Mouse (Mus musculus): ENCODE measurements around the gene Psen2. TPM values are rescaled to one million over a fixed set of nuclear protein-coding genes. Genes with fewer than 3 reads are reported as not detected.
A peak's percentile ranks its signal among the peaks of the same experiment; 100 is the strongest.

The Psen2 gene
- total RNA-seq (2014; fragmentation: Nextera tagmentation) = 19.4 and 24.1 TPM in 2 replicates
- 126 and 146 TPM in 2 replicates for total RNA-seq (2017)
- 15.8 and 20.2 TPM in 2 replicates for polyA plus RNA-seq (2012)

DNA sequence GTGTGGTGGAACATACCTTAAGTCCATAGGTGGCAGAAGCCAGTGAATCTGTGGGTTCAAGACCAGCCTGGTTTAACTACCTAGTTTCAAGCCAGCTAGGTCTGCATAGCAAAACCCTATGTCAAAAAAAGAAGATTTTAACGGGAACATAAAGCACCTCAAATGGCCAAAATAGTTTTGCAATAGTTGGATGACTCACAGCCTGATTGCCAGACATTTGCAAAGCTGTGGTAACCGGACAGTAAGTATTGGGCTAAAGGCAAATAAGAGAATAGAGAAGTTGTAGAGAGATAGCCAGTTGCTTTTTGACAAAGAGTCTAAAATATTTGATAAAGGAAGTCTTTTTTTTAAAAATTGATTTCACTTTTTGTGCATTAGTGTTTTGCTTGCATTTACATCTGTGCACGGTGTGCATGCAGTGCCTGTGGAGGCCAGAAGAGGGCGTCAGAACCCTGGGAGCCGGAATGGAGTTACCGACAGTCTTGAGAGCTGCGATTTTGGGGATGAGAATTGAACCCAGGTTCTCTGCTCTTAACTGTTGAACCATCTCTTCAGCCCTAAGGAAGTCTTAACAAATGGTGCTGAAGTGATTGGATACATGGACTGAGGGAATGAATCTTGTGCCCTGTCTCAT is at the start of gene Psen2:
TSS of gene Psen2 (minus strand) at position 75 of the 634 bp plus-strand sequence.
- H3K4me1 ChIP-seq (ENCODE audit: insufficient read depth, low read depth, low read length) = peaks cover 77% of the 10 kb centered on the region
- no peaks in the 10 kb centered on the region for H3K36me3 ChIP-seq (replicated peaks)
- H3K4me3 ChIP-seq (ENCODE audit: low read depth, low read length) = no peak within 1 kb of the TSS; the same call in 1 of the 2 replicates
- ATAC-seq (ENCODE audit: extremely low read depth, insufficient number of reproducible peaks, low FRiP score, poor library complexity, severe bottlenecking) (no peak), DNase-seq (ENCODE audit: low spot score) (no peak)
- 0 out of 2 replicates have a peak, but pooled peaks cover 4% of the 10 kb centered on the region for H3K27me3 ChIP-seq (ENCODE audit: insufficient read depth, low read length)
- TF ChIP-seq CTCF (IDR thresholded peaks at IDR 0.05; ENCODE audit: low read depth, low read length) = peak; percentile 23; the same call in 1 of the 2 replicates
- no peak for TF ChIP-seq GATA2 (IDR thresholded peaks at IDR 0.05; ENCODE audit: borderline replicate concordance, low read depth, low read length)
- TF ChIP-seq POLR2AphosphoS5 (IDR thresholded peaks at IDR 0.05; ENCODE audit: insufficient replicate concordance, low read depth, low read length) = no peak
- peaks cover 3% of the 10 kb centered on the region for H3K9me3 ChIP-seq (replicated peaks)

DNA sequence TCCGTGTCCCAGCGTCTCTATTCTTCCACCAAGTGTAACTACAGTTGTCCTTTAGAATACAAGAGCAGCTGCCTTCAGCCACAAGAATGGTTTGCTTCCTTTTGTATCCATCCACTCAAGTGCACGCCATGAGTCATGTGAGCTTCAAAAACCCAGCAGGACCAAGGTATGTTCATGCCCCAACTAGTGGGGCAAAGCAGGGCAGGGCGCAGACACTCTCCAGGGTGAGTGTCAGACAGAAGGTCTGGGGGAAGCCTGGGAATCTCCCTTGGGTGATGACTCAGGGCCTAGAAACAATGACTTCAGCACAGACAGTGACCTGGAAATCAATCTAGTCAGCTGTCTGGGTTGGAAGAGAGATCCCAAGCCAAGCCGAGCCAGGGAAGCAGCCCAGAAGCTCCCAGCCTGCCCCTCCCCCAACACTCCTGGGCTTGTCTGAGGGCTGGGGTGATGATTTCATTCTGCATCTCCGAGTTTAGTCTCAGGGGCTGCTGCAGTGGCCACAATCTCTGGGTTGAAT is 49.6 kb upstream of the Psen2 start:
- peaks cover 52% of the 10 kb centered on the region for H3K4me1 ChIP-seq (ENCODE audit: insufficient read depth, low read depth, low read length)
- ATAC-seq (ENCODE audit: extremely low read depth, insufficient number of reproducible peaks, low FRiP score, poor library complexity, severe bottlenecking) (no peak), DNase-seq (ENCODE audit: low spot score) (no peak)
- no peaks in the 10 kb centered on the region for H3K36me3 ChIP-seq (replicated peaks)
- TF ChIP-seq TAL1 (conservative IDR thresholded peaks at IDR 0.05; ENCODE audit: low read depth, low read length) (no peak), GATA1 (IDR thresholded peaks at IDR 0.05; ENCODE audit: borderline replicate concordance, low read length) (no peak), GATA2 (IDR thresholded peaks at IDR 0.05; ENCODE audit: borderline replicate concordance, low read depth, low read length) (no peak), CTCF (IDR thresholded peaks at IDR 0.05; ENCODE audit: low read depth, low read length) (no peak), POLR2AphosphoS5 (IDR thresholded peaks at IDR 0.05; ENCODE audit: insufficient replicate concordance, low read depth, low read length) (no peak)
- H3K4me3 ChIP-seq (ENCODE audit: low read depth, low read length) = no peak overlapping the region
- H3K9me3 ChIP-seq (replicated peaks) = no peaks in the 10 kb centered on the region
- H3K27me3 ChIP-seq (ENCODE audit: insufficient read depth, low read length) = no peaks in the 10 kb centered on the region; the same call in 1 of the 2 replicates

GRCm38 (mm10) chr1:180312286-180312685 is 49.0 kb upstream of the Psen2 start:
- Histone ChIP-seq H3K9me3 (replicated peaks) (no peaks in the 10 kb centered on the region), H3K4me3 (ENCODE audit: low read depth, low read length) (no peak overlapping the region), H3K4me1 (ENCODE audit: insufficient read depth, low read depth, low read length) (peaks cover 52% of the 10 kb centered on the region), H3K27me3 (ENCODE audit: insufficient read depth, low read length) (no peaks in the 10 kb centered on the region; the same call in 1 of the 2 replicates), H3K36me3 (replicated peaks) (no peaks in the 10 kb centered on the region)
- ATAC-seq (ENCODE audit: extremely low read depth, insufficient number of reproducible peaks, low FRiP score, poor library complexity, severe bottlenecking) (no peak), DNase-seq (ENCODE audit: low spot score) (no peak)
- TF ChIP-seq GATA2 (IDR thresholded peaks at IDR 0.05; ENCODE audit: borderline replicate concordance, low read depth, low read length) (no peak), GATA1 (IDR thresholded peaks at IDR 0.05; ENCODE audit: borderline replicate concordance, low read length) (no peak), POLR2AphosphoS5 (IDR thresholded peaks at IDR 0.05; ENCODE audit: insufficient replicate concordance, low read depth, low read length) (no peak), CTCF (IDR thresholded peaks at IDR 0.05; ENCODE audit: low read depth, low read length) (no peak), TAL1 (conservative IDR thresholded peaks at IDR 0.05; ENCODE audit: low read depth, low read length) (no peak)

- no peak for DNase-seq (ENCODE audit: low spot score)
- Histone ChIP-seq H3K36me3 (replicated peaks) (no peaks in the 10 kb centered on the region), H3K27me3 (ENCODE audit: insufficient read depth, low read length) (no peaks in the 10 kb centered on the region), H3K4me3 (ENCODE audit: low read depth, low read length) (no peak overlapping the region), H3K9me3 (replicated peaks) (no peaks in the 10 kb centered on the region), H3K4me1 (ENCODE audit: insufficient read depth, low read depth, low read length) (peaks cover 57% of the 10 kb centered on the region)
- no peak for TF ChIP-seq GATA2 (IDR thresholded peaks at IDR 0.05; ENCODE audit: borderline replicate concordance, low read depth, low read length)
- TF ChIP-seq TAL1 (conservative IDR thresholded peaks at IDR 0.05; ENCODE audit: low read depth, low read length) = no peak
- TF ChIP-seq GATA1 (IDR thresholded peaks at IDR 0.05; ENCODE audit: borderline replicate concordance, low read length) = no peak
- TF ChIP-seq CTCF (IDR thresholded peaks at IDR 0.05; ENCODE audit: low read depth, low read length) = no peak
- TF ChIP-seq POLR2AphosphoS5 (IDR thresholded peaks at IDR 0.05; ENCODE audit: insufficient replicate concordance, low read depth, low read length) = no peak
- no peak for ATAC-seq (ENCODE audit: extremely low read depth, insufficient number of reproducible peaks, low FRiP score, poor library complexity, severe bottlenecking)
Measured at GRCm38 (mm10) chr1:180308897-180309296, 45.7 kb upstream of the Psen2 start.

DNA sequence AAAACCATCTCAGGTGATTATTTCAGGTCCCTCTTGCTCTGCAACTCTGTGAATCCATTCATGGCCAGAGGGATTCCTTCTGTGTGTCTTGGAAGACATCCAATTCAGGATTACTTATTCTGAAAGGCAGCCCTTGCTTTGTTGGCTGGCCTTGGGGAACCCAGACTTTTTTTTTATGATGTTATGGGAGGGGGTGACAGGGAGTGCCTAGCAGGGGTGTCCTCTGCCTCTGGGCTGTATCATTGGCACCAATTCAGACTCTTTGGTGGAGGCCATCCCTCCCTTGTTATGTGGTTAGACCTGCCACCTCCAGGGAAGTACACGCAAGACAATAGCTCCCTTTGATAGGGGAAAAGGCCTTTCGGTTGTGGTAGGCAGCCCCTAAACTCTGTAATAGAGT is 44.4 kb upstream of the Psen2 start:
- no peaks in the 10 kb centered on the region for H3K9me3 ChIP-seq (replicated peaks)
- no peak for ATAC-seq (ENCODE audit: extremely low read depth, insufficient number of reproducible peaks, low FRiP score, poor library complexity, severe bottlenecking)
- H3K36me3 ChIP-seq (replicated peaks) = no peaks in the 10 kb centered on the region
- H3K27me3 ChIP-seq (ENCODE audit: insufficient read depth, low read length) = no peaks in the 10 kb centered on the region
- H3K4me1 ChIP-seq (ENCODE audit: insufficient read depth, low read depth, low read length) = peaks cover 52% of the 10 kb centered on the region
- TF ChIP-seq POLR2AphosphoS5 (IDR thresholded peaks at IDR 0.05; ENCODE audit: insufficient replicate concordance, low read depth, low read length) (no peak), GATA2 (IDR thresholded peaks at IDR 0.05; ENCODE audit: borderline replicate concordance, low read depth, low read length) (no peak), TAL1 (conservative IDR thresholded peaks at IDR 0.05; ENCODE audit: low read depth, low read length) (no peak), GATA1 (IDR thresholded peaks at IDR 0.05; ENCODE audit: borderline replicate concordance, low read length) (no peak), CTCF (IDR thresholded peaks at IDR 0.05; ENCODE audit: low read depth, low read length) (no peak)
- DNase-seq (ENCODE audit: low spot score) = no peak
- no peak overlapping the region for H3K4me3 ChIP-seq (ENCODE audit: low read depth, low read length)

DNA sequence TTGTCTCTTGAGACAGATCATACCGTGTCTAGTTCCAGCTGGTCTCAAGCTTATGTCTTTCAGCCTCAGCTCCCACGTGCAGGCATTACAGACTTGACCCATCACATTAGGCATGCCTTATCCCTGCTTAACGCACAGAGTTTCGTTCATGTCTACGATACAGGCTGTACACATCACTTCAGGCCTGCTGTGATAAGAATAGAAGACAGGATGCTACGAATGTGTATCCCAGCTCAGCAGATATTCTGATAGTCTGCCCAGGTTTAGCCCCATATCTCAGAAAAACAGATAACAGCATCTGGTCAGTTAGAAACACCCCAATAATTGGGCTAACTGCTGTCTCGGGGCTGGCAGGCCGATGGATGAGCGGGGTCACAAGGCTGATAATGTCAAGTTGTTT is 43.7 kb upstream of the Psen2 start:
- Histone ChIP-seq H3K4me1 (ENCODE audit: insufficient read depth, low read depth, low read length) (peaks cover 57% of the 10 kb centered on the region), H3K27me3 (ENCODE audit: insufficient read depth, low read length) (no peaks in the 10 kb centered on the region), H3K9me3 (replicated peaks) (no peaks in the 10 kb centered on the region), H3K36me3 (replicated peaks) (no peaks in the 10 kb centered on the region), H3K4me3 (ENCODE audit: low read depth, low read length) (no peak overlapping the region)
- DNase-seq (ENCODE audit: low spot score) (peak; percentile 28), ATAC-seq (ENCODE audit: extremely low read depth, insufficient number of reproducible peaks, low FRiP score, poor library complexity, severe bottlenecking) (peak; percentile 92)
- TF ChIP-seq TAL1 (conservative IDR thresholded peaks at IDR 0.05; ENCODE audit: low read depth, low read length) = peak; percentile 72
- TF ChIP-seq GATA1 (IDR thresholded peaks at IDR 0.05; ENCODE audit: borderline replicate concordance, low read length) = no peak

Data from G1E (cell line).